Mouse (Mus musculus) lung, adult 2 months (tissue): Measurements from ENCODE around the gene Agfg2. TPM values are rescaled to one million over a fixed set of nuclear protein-coding genes. Genes with fewer than 3 reads are reported as not detected.

Source experiments
- DNase-seq: peaks from one replicate; pipeline ENCODE4 v3.0.0; 2022
- H3K4me1 ChIP-seq: fragments of 200-500 bp; 2 replicates; pipeline ENCODE4 v1.6.1; 2011; ENCODE audit warnings: low read length; ENCODE audit not compliant: control insufficient read depth, insufficient read depth
- H3K4me3 ChIP-seq: fragments of 200-500 bp; replicated peaks from 2 replicates; pipeline ENCODE3; 2011; ENCODE audit warnings: low read depth, mild to moderate bottlenecking, control low read depth, low read length; ENCODE audit errors: extremely low read depth
- CTCF ChIP-seq: fragments of 200-500 bp; IDR thresholded peaks from 2 replicates; pipeline ENCODE4 v1.5.1; 2011; ENCODE audit warnings: mild to moderate bottlenecking, low read length, control low read depth; ENCODE audit not compliant: insufficient read depth
- POLR2A ChIP-seq: fragments of 200-500 bp; IDR thresholded peaks from 2 replicates; pipeline ENCODE4 v1.6.1; 2011; ENCODE audit warnings: low read depth, mild to moderate bottlenecking, control low read depth, low read length, borderline replicate concordance; ENCODE audit errors: extremely low read depth
- WGBS: fragments of 180-500 bp; shearing (Covaris S2); methylation state at CpG from one replicate; pipeline ENCODE4 v1.1.7; 2018; 5-methylcytosine and 5-hydroxymethylcytosine counted together
- polyA plus RNA-seq: library from polyadenylated mRNA; depleted of rRNA; stranded (reverse); fragments of >200 nt; gene quantifications from 2 replicates; pipeline ENCODE4 v1.2.3, GENCODE M21; 2012

Gene Agfg2
- polyA plus RNA-seq, 1 experiment = 24.3 TPM

GRCm38 (mm10) chr5:137649251-137649650, 35.3 kb downstream of the Agfg2 start:
- no peak for DNase-seq
- no peaks in the 10 kb centered on the region for H3K4me1 ChIP-seq
- 41% methylated on average over 4 of the region's 4 CpGs for WGBS
- no peak overlapping the region for H3K4me3 ChIP-seq
- TF ChIP-seq POLR2A = no peak
- no peak for TF ChIP-seq CTCF

GRCm38 (mm10) chr5:137647827-137648601, 36.5 kb downstream of the Agfg2 start:
- no peak for TF ChIP-seq CTCF
- TF ChIP-seq POLR2A = no peak
- Histone ChIP-seq H3K4me1 (no peaks in the 10 kb centered on the region), H3K4me3 (no peak overlapping the region)
- DNase-seq = no peak
- 43% methylated on average over 9 of the region's 9 CpGs for WGBS

GRCm38 (mm10) chr5:137645652-137646091, 38.9 kb downstream of the Agfg2 start, which contains the start of gene Irs3:
Irs3 (minus strand) TSS chr5:137645714.
- Histone ChIP-seq H3K4me3 (peak within 1 kb of the TSS; percentile 20), H3K4me1 (no peaks in the 10 kb centered on the region)
- no peak for DNase-seq
- WGBS = 30% methylated on average over 11 of the region's 11 CpGs
- no peak for TF ChIP-seq CTCF
- TF ChIP-seq POLR2A = peak; percentile 50; the same call in 1 of the 2 replicates

DNA sequence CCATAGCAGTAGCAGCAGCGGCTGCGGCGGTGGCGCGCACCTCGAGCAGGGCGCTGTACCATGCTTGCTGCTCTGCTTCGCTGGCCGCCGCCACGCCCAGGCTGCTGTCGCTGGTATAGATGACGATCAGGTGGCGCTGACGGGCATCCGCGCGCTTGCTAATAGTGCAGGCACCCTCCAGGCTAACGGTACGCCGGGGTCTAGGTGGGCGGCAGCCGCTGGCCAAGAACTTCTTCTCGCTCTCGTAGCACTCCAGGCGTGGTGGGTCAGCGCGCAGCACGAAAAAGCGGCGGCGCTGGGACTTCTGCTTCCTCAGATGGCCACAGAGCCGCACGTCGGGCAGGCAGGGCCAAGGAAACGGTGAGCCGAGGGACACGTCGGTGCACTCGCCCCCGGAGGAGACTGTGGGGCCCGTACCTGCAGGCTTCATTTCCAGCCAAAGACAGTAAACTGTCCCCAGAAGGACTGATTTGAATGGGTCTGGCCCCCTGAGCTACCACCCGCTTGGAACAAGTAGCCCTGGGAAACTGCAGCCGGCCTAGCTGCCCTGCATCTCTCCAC, 39.4 kb downstream of the Agfg2 start:
- TF ChIP-seq POLR2A (no peak), CTCF (no peak)
- no peaks in the 10 kb centered on the region for H3K4me1 ChIP-seq
- peak; percentile 48 for DNase-seq
- 5% methylated on average over 44 of the region's 44 CpGs for WGBS
- peak overlapping the region; percentile 20 for H3K4me3 ChIP-seq

DNA sequence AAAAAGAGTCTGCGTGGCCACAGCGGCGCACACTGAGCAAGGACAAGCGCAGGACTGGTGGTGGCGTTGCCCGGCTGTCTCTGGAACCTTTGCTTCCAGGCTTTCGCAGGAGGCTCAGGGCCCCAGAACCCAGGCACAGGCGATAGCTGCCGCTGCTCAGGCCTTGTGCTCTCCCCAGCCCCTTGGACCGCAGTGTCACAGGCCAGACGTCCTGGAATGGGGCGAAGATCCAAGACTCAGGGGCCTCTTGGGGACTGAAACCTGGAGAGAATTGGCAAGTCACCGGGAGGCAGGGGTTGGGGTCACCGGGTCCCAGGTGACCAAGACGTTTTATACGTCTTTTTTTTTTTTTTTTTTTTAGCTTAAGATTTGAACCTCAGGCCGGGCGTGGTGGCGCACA, 40.0 kb downstream of the Agfg2 start:
- Histone ChIP-seq H3K4me3 (no peak overlapping the region), H3K4me1 (peaks cover 2% of the 10 kb centered on the region; the same call in 1 of the 2 replicates)
- TF ChIP-seq POLR2A (no peak), CTCF (no peak)
- no peak for DNase-seq
- WGBS = 59% methylated on average over 19 of the region's 19 CpGs

- Histone ChIP-seq H3K4me3 (no peak overlapping the region), H3K4me1 (peaks cover 2% of the 10 kb centered on the region; the same call in 1 of the 2 replicates)
- TF ChIP-seq POLR2A = no peak
- no peak for TF ChIP-seq CTCF
Observed at GRCm38 (mm10) chr5:137642886-137643285, 41.6 kb downstream of the Agfg2 start.

GRCm38 (mm10) chr5:137641054-137641453, 43.5 kb downstream of the Agfg2 start, which contains the start of gene Sap25:
Sap25 (plus strand) TSS chr5:137641334.
- DNase-seq = no peak
- WGBS = 83% methylated on average over 19 of the region's 19 CpGs

More at GRCm38 (mm10) chr5:137642886-137643285, 41.6 kb downstream of the Agfg2 start:
- WGBS = 39% methylated on average over 4 of the region's 4 CpGs
- no peak for DNase-seq

DNA sequence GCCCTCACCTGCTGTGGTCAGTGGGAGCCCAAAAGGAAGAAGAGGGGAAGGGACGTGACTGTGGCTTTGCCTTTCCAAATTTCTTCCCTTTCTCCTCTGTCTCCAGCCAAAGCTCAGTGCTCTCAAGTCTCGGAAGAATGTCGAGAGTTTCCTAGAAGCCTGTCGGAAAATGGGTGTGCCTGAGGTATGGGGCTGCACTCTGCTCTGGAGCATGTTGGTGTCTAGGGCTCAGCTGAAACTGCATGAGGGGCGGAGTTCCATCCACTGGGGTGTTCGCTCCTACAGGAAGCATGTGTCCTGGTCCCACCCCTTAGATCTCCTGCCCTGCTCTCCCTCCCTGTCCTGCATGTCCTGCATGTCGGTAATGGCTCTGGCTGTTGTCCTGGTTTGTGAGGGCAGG, 45.1 kb downstream of the Agfg2 start:
- Histone ChIP-seq H3K4me1 (peaks cover 2% of the 10 kb centered on the region; the same call in 1 of the 2 replicates), H3K4me3 (no peak overlapping the region)
- 57% methylated on average over 7 of the region's 7 CpGs for WGBS
- DNase-seq = peak; percentile 46
- no peak for TF ChIP-seq CTCF
- TF ChIP-seq POLR2A = no peak

More at GRCm38 (mm10) chr5:137641054-137641453, 43.5 kb downstream of the Agfg2 start, which contains the start of gene Sap25:
- H3K4me1 ChIP-seq = peaks cover 2% of the 10 kb centered on the region; the same call in 1 of the 2 replicates
- TF ChIP-seq POLR2A = no peak
- peak; percentile 33; the same call in 1 of the 2 replicates for TF ChIP-seq CTCF
- no peak within 1 kb of the TSS for H3K4me3 ChIP-seq

DNA sequence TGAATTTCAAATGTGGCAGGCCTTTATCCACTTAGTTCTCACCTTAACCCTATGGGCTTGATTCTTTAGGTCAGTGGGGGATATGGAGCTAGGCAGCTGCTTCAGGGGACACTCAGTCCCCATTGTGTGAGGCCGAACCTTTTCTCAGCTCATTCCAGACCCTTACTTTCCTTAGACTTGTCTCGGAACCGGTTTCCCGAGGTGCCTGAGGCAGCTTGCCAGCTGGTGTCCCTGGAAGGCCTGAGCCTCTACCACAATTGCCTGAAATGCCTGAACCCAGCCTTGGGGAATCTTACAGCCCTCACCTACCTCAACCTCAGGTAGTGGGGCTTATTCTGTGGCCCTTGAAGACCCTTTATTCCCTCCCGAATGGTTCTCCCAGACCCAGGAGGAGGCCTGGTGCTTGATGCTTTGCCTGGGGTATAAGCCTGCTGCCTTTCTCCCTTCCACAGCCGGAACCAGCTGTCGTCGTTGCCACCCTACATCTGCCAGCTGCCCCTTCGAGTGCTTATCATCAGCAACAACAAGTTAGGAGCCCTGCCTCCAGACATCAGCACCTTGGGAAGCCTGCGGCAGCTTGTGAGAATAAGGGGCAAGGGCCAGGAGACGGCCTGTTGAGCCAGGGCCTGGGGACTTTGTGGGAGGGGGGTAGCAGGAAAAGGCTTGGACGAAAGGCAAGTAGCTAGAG, 51.0 kb downstream of the Agfg2 start:
- H3K4me3 ChIP-seq = no peak overlapping the region
- H3K4me1 ChIP-seq = peaks cover 3% of the 10 kb centered on the region; the same call in 1 of the 2 replicates
- 54% methylated on average over 12 of the region's 12 CpGs for WGBS
- DNase-seq = peak; percentile 70
- TF ChIP-seq POLR2A (no peak), CTCF (no peak)
